Mouse (Mus musculus) WW6 (cell line): Measurements from ENCODE around the gene Tcf19.

ENCODE experiments used
- DNase-seq: peaks from one replicate; pipeline ENCODE4 v3.0.0-alpha.2; 2013; ENCODE audit warnings: low read depth, low spot score

The Tcf19 gene

DNA sequence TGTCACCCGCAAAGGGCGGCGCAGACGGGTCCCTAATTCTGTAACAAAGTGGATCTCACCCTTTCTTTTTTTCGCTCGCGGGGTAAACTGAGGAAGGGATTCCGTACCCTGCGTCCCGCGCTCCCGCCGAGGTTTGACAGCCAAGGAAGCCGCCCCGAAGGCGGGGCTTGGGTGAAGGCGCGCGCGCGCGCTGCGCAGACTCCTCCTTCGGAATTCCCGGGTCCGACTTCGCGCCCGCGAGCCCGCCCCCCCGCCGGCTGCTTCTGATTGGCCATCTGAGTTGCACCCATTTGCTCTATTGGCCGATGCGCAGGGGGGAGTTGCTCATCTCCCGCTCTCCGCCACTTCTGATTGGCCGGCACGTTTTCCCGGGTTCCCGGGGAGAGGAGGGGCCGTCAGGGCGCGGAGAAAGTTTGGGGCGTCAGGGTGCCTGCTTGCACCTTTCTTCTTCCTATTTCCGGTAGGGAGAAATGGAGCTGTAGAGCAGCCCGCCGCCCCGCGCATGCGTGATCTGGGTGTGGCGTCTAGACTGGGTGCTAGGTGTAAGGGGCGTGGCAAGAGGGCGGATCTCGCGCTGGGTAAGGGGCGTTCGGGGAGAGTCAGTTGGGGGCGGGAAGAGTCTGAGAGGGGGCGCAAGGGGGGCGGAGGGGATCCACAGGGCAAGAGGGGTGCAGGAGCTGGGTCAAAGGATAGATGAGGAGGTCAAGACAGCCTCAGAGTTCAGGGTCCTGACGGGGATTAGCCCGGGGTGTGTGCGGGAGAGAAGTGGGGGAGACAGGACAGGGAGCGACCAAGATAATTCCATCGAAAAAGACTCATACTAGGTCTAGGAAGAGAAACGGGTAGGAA is at the start of gene Tcf19, which contains the start of gene Cchcr1:
Tcf19 (minus strand) TSS at position 173 of the 849 bp plus-strand sequence.
Cchcr1 (plus strand) TSS at position 449 of the 849 bp plus-strand sequence.
- peak; percentile 98 for DNase-seq

DNA sequence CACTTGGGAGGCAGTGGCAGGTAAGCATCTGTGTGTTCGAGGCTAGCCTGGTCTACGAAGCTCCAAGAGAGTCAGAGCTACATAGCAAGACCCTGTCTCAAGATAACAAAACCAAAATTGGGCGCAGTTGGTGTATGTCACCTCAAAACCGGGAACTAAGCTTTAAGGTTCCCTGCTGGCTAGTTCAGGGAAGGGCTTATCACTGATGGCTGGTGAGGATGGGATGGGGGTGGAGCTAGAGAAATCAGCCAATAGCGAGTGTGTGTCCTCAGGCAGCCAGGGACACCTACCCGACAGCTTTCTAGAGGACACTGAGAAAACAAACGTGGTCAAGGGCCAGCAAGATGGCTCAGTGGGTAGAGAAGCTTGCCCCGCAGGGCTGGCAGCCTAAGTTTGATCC is 41.6 kb upstream of the Tcf19 start:
- no peak for DNase-seq

DNA sequence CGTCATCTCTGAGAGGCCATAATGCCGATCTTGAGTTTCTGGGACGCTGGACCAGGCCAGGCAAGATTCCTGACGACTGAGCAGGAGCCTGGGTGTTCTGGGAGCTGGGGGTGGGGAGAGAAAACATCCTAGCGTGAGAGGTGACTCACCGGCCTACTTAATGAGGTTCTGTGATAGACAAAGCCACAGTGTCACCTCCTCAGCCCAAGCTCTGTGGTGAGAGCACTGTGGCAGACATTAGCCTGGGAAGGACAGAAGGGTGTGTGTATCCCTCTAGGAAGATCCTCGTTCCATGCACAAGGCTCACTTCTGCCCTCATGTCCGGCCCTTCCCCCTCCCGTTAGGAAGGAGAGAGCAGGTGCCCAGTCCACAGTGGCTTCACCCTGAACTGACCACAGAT is 40.7 kb upstream of the Tcf19 start:
- DNase-seq = no peak

DNA sequence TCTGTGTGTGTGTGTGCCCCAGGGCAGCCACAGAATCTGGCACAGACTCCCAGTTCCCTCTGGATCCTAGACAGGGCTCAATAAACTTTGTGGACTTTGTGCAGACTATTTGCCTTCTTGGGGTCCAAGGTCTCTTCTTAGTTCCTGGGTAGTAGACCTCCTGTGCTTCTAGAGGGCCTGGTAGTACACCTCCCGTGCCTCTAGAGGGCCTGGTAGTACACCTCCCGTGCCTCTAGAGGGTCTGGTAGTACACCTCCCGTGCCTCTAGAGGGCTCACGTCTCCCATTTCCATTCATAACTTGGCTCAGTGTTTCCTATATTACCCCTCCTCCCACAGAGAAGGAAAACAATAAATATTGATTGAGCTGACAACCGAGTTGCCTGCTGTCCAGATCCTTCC is 40.2 kb upstream of the Tcf19 start:
- no peak for DNase-seq

DNA sequence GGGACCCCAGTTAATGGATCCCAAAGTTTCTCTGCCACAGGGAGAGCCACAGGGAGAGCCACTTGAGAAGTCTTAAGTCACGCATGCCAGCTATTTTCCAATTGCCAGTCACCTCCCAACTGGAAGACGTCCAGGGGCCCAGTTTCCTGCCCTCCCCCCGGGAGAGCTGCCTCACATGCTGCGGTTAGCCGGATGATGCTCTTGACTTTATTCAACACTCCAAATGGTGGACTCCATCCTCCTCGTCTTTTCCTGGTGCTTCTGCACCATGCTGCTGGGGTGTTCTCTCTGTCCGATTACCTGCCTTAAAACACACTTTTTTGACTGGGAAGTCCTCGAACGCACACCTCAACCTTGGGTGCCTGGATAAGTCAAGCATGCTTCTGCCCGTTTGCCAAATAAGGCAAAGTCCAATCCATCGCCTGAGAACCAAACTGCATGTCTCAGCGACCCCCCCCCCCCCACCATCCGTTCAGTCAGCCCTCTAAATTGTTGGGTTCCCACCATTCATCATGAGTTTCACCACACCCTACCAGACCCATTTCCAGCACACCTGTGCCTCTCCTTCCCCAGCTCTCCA is 39.7 kb upstream of the Tcf19 start:
- no peak for DNase-seq

DNA sequence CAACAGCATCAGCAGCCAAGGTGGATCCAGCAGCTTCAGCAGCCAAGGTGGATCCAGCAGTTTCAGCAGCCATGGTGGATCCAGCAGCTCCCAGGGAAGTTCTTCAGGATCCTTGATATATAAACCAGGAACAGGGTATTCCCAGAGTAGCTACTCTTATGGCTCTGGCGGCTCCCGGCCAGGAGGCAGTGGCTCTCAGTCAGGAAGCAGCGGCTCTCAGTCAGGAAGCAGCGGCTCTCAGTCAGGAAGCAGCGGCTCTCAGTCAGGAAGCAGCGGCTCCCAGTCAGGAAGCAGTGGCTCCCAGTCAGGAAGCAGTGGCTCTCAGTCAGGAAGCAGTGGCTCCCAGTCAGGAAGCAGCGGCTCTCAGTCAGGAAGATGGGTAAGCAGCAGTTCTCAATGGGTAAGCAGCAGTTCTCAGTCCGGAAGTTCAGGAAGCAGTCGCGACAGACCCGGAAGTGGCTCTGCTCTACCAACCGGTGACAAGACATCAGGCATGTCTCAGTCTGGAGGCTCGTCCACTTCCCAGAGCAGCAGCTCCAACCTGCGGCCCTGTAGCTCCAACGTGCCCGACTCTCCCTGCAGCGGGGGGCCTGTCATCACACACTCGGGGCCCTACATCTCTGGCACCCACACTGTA is 38.3 kb upstream of the Tcf19 start:
- no peak for DNase-seq

DNA sequence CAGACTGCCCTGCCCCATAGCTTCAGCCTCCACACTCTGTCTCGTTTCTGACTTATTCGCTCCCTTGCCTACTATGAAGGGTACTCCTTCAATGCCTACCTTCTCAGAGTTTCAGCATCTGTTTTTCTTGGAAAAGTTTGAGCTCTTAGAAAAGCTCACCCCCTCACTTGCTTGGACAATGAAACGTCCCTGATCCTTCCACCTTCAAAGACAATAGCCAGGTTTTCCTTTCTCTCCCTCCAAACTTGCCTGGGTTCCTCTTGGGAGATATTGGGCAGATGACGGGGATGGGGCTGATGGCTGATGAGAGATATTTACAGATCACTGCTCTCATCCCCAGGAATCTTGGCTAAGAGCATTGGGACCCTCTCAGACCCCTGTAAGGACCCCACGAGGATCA is 37.7 kb upstream of the Tcf19 start:
- no peak for DNase-seq

DNA sequence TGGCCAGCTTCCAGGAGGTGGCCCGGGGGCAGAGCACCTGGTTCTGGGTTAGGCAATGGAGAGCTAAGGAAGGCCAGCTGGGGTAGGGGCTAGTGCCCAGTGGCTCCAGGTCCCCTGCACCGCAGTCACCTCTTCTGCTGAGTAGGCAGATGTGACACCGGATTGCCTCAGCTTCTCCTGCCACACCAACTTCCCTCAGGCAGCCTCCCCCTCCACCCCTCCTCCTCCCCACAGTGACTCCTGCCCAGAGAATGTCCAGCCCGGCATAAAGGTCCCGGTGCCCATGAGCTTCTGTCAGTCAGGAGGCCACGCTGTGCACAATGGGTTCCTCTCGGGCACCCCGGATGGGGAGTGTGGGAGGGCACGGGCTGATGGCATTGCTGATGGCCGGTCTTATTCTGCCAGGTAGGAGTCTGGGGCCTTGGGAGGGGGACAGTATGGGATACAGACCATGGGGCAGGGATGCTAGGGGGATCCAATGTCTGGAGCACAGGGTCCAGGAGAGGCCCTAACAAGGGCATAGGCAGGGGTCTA is 35.3 kb upstream of the Tcf19 start, which contains the start of gene Cdsn:
Cdsn (plus strand) TSS at position 248 of the 534 bp plus-strand sequence.
- DNase-seq = no peak

DNA sequence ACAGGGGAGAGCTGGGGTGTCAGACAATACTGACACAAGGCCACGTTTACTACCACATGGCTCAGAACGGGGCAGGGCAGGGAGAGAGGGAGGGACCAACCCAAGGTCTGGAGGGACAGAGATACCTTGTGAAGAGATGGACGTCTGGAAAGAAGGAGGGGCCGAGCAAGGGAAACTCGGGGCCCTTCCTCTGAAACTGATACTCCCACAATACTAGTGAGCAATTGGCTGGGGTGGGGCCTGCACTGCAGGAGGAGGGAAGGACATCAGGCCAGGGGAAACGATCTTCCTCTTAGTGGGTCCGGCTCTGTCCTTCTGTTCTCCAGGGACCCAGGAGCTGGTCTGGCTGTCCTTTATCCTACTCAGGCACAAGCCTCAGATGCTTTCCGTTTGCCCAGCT is 34.2 kb upstream of the Tcf19 start:
- no peak for DNase-seq

DNA sequence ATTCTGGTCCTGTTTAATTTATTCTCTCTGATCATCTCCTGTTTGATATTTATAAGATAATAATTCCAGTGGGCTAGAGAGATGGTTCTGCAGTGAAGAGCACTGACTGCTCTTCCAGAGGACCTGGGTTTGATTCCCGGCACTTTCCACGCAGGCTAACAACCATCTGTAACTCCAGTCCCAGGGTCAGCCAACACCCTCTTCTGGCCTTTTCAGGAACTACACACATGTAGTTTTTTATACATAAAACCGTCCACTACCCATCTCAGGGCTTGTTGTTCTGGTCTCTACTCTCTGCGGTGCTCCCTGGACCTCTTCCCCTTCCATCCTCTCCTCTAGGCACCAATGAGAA is 33.5 kb upstream of the Tcf19 start:
- DNase-seq = no peak

DNA sequence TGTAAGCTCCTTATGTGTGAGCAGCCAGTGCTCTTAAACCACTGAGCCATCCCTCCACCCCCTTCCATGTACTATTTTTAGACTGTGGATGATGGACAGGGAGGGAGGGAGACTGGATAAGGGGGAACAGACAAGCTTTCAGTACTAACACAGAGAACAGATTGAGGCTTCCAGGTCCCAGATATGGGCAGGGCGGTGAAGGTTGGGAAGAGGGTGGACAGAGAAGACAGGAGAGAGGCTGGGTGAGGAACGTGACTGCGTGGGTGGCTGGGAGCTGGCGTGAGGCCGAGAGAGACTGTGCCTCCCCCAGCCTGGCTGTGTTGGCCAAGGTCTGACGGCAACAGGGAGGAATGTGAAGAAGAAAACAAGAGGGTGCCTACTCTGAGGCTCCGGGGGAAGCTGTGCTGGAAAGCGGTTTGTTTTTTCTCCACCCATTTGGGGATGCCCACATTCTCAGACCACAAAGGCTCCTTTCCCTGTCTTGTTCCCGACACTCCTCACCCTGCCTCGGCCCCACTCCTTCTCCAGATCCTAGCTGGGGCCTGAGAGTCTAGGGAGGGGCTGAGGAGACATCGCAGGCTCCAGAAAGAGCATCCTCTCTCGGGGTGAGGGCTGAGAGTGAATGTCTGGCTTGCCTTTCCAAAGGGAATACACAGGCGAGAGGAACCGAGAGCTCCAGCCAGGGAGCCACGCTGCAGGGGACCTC is 33.0 kb upstream of the Tcf19 start:
- no peak for DNase-seq

DNA sequence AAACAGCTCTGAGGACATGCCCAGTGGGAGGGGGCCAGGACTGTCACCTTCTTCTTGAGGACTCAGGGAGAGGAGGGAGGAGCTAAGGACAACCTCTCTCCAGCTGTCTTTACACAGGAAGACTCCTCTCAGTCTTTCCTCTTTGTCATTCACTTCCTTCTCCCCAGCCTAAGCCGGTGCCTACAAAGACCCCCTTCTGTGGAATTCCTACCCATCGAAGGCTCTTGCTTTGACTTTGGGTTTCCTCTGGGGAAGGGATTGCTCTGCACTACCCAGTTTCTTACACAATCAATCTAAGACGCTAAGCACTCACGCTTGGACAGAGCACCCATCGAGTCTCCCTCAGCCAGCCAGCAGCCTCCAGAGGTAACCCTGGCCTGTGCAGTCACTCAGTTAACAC is 32.0 kb upstream of the Tcf19 start:
- DNase-seq = no peak

DNA sequence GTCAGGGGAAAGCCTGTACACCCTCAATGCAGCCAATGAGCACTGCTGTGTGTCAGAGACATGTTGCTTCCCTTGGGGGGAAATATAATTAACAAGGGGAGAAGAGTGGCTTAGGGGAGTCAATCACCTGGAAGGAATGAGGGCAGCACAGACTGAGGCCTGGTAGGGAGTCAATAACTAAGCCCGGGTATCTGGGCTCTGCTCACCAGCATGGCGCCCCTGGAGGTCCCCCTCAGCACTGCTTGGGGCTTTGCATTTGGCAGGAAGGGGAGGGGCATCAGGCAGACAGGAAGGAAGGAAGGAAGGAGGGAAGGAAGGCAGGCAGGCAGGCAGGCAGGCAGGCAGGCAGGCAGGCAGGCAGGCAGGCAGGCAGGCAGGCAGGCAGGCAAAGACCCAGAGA is 30.8 kb upstream of the Tcf19 start:
- no peak for DNase-seq

DNA sequence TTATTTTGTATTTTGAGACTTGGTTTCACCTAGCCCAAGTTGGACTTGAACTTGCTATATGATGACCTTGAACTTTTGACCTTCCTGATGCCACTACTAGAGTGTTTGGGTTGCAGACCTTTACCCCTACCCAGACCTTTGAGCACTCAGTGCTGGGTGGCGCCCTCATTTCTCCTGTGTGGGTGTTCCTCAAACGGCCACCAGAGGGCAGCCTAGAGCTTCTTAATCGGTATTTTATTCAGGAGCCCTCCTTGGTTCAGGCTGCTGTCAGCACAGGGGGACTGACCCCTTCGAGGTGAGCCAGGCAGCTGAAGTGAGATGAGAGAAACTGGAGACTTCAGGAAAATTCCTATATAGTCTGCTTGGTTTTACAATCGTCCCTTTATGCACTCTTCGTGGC is 28.1 kb upstream of the Tcf19 start:
- DNase-seq = no peak

DNA sequence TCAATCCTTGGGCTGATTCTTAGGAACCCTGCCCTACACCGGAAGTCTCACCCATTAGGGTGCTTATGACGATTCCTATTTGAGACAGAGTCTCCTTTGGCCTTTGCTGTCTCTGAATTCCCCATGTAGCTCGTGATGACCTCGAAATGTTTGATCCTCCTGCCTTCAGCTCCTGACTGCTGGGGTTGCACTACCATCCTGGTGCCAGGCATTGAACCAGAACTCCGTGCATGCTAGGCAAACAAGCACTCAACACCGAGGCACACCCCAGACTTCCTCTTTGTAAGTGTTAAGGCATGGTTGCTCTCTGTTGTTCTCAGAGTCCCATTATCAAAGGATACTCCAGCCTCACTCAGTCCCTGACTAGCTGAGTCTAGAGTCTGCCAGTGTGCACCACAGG is 27.4 kb upstream of the Tcf19 start:
- no peak for DNase-seq

DNA sequence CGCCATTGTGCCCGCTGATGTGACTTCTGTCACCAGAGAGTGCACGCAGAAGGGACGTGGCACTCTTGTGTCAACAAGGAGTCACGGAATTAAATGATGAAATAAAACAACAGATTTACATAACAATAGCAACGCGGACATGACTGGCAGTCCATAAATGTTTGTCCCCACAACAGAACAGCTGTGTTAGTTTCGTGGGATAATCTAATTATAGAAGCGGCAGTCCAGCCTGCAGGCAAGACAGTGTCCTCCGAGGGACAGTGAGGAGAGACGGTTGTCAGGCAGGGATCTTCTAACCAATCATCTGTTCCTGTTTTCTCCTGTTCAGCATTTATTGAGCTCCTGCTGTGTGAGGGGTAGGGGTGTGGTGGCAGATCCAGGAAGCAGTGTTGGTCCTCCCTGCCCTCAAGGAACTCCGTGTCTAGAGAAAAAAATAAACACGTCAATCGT is 26.8 kb upstream of the Tcf19 start:
- no peak for DNase-seq

DNA sequence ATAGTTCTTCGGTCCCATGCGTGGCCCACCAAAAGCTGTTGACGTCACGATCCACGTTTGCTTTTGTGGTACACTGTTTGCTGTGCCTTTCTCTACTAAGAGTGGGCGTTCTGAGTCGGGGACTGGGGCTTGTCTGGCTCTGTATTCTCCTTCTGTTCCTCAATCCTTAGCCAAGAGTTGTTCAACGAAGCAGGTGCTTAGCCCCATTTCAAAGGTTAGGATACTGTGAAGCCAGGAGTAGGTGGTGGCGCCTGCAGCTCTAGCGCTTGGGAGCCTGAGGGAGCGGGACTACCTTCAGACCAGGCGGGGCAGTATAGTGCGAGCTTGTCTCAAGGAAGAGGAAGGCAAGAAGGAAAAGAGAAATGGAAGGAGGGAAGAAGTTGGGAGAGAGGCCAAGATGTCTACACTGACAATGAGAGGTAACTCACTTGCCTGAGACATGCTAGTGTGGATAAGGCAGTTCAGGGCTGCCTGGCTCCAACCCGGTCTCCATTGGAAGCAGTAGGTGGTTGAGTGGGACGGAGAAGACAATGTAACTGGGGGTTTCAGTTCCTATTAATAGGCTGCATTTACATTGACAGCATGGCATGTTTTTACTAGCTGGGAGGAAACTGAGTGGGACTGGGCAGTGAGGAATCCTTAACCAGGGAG is 26.3 kb upstream of the Tcf19 start:
- no peak for DNase-seq

DNA sequence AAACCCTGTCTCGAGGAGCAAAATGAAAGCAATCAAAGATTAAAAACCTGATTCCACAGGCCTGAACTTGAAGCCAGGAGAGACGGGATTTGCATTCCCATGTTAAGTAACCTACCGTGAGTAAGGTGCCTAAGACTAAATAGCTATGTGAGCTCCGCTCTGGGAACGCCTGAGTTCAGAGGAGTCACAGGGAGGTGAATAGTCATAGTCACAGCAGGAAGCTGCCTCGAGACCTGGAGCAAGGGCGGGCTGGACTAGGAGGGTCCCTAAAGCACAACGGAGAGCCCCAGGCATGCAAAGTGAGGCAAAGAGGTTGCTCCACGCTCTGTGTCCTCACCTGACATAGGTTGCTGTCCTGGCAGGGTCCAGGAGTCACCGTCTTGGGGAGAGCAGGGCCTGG is 22.9 kb upstream of the Tcf19 start:
- no peak for DNase-seq

DNA sequence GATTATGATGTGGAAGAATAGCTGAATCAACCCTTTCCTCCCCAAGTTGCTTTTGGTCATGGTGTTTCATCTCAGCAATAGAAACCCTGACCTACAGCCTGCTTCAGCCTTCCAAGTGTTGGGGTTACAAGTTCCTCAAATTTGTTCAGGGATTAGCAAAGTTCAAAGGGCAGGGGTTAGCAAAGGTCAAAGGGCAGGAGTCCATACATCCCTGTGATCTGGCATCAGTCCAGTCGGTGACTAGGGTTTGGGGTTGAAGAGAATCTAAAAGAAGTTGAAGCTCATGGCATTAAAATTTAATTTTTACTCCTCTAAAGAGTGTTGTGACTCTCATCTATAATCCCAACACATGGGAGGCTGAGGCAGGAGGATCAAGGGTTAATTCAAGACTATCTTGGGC is 21.9 kb upstream of the Tcf19 start:
- DNase-seq = no peak

DNA sequence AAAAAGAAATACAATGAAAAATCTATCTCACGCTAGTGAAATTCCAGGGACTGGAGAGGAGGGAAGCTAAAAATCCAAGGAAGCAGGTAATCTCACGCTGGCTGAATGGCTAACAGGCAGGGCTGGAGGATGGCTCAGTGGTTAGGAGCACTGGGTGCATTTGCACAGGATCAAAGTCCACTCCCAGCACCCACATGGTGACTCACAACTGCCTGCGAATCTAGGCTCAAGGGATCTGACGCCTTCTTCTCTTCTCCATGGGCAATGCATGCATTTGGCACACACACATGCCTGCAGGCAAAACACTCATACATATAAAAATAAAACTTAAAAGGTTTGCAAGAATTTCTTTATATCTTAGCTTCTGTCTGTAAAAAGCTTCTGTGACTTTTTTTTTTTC is 20.8 kb upstream of the Tcf19 start:
- no peak for DNase-seq

DNA sequence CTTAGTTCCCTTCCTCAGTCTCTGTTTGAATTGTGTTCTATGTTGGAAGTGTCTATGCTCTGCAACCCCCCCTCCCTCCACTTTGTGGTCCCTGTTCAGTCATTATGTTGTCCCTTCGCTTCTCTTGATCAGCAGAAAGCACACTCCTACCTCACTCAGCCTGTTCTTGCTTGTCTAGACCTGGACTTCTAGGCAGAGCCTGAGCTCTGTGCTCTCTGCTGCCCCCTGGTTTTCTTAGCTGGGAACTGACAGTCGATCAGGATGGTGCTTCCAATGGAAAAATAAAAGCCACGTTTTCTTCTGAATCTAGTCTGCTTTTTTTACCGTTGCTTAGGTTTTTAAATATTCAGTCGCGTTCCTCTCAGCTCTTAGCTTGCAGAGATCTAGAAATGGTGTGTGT is 17.7 kb upstream of the Tcf19 start:
- DNase-seq = no peak
